Mouse (Mus musculus): Measurements from ENCODE around the gene Krt82. TPM values are rescaled to one million over a fixed set of nuclear protein-coding genes. Genes with fewer than 3 reads are reported as not detected.
A peak's percentile ranks its signal among the peaks of the same experiment; 100 is the strongest.
"Not testable (repeated sequence)": the region's sequence is repeated elsewhere in the genome, so short reads cannot be mapped to it uniquely, and the experiment has no call there.

Gene Krt82
- total RNA-seq, 2 experiments from 2014 or later: not detected

DNA sequence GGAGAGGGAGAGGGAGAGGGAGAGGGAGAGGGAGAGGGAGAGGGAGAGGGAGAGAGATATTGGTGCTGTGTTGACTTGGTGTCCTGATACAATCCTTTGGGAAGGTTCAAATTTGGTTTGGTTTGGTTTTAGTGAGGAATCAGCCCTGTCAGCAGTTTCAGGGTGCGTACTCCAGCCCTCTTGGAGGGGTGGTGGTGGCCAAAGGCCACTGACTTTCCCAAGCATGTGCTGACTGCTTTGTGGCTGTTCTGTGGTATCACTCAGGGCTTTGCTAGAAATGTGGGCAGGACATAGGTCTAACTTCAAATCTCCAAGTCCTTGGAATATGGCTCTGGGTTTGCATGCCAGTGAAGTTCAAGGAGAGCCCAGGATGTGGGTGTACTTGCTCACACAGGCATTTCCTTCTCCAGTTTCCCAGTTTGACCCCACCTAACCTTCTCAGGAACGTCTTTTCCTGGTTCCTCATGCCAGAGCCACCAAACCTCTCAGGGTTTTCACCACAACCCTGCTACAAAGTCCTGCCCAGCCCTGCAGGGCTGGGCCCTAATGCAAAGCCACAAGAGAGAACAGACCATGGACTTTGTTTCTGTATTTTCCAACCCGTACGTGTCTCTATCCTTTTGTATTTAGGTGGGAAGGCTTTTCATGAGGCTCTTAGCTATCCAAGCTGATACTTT is 27.8 kb downstream of the Krt82 start:
- no peak for DNase-seq
- intact Hi-C loops (cut with DNase I): loop anchor here (5.0 kb wide), 1 partner anchor 540 kb away; no protein-coding TSS in a partner anchor

DNA sequence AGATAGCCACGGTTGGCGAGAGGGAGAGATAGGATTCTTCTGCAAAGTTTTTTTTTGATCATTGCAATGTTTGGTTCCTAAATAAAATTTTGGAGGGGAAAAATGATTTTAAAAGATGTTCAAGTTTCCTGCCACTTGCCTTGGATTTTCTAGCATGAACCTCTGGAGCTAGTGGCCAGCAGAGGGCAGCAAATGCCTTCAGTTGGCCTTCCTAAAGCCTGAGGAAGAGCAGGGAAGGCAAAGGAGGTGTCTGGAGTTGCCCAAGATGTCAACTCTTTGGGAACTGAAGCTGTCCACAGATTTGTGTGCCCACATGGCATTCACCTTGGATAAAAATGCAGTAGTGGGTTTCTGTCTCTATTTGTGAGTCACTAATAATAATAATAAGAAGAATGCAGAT is 30.7 kb downstream of the Krt82 start:
- peak; percentile 72 to 83 for DNase-seq
- intact Hi-C loops (cut with DNase I): loop anchor here (1.0 to 5.0 kb wide), 5 partner anchors 179 to 543 kb away; no protein-coding TSS in a partner anchor

DNA sequence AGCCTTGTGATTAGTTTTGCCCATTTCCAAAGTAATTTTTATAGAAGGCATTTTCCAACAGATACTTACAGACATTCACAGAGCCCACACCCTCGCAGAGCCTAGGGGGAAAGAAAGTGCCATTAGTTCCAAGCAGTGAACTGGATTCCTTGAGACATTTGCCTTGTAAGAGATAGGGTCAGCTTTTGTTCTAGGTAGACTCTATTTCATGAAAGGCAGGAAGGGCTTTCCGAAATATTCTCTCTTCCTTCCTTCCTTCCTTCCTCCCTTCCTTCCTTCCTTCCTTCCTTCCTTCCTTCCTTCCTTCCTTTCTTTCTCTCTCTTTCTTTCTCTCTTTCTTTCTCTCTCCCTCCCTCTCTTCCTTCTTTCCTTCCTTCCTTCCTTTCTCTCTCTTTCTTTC is 33.3 kb downstream of the Krt82 start, which contains the start of gene Gm49425:
Gm49425 (minus strand) TSS at position 101 of the 400 bp plus-strand sequence.
- intact Hi-C loops (cut with DNase I); DNase-seq: not testable (repeated sequence)

DNA sequence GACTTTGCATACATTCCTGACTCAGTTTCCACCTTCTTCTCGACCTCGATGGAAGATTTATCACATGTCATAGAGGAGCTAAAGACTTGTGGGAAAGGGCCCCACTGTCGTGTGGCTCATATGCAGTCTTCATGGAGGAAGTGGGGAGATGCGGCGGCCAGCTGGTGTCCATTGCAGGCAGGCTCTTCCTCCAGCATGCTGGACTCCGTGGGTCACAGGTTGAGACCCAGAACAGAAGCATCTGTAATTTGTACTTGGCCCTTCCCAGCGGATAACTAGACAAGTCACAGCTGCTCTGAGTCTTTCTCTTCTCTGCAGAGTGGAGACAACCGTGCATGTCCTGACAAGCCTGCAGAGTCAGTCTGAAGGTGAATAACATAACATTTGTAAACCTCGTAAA is 42.2 kb downstream of the Krt82 start:
- no peak for DNase-seq
- intact Hi-C loops (cut with DNase I): no loop called here

DNA sequence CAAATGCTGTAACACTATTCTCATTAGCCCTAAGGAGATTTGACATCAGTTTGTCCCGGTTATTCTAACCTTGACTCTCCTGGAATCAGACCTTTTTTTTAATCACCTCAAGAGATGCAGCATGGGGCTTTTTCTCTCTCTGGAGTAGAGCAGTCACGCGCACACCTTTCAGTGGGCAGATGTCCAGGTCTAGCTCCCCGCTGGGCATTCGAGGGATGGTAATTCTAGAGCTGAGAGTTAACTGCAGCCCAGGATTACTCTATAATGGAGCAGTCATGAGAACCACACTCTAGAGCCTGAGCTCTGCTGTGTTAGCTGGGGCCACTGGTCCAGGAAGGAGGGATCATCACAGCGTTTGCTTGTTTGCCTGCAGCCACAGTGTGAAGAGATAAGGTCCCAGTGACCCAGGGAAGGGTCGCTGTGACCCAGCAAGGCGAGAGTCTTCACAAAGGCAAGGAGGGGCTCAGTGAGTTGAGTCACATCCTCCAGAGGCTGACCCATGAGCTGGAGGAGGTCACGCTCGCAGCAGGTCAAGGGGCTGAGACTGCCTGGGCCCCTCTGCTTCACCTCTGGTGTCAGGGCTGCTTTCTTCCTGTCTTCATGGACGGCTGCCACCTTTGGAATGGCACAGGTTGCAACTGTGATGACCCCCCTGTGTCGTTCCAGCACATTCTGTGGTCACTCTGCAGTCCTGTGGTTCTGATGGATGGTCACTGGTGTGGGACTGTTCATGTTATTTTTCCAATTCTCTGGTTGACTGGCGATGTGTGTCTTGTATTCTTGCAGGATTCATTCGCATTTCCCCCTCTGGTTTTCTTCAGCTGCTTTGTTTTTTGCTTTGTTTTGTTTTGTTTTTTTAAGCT is 43.3 kb downstream of the Krt82 start:
- DNase-seq: no peak
- intact Hi-C loops (cut with DNase I): no loop called here

DNA sequence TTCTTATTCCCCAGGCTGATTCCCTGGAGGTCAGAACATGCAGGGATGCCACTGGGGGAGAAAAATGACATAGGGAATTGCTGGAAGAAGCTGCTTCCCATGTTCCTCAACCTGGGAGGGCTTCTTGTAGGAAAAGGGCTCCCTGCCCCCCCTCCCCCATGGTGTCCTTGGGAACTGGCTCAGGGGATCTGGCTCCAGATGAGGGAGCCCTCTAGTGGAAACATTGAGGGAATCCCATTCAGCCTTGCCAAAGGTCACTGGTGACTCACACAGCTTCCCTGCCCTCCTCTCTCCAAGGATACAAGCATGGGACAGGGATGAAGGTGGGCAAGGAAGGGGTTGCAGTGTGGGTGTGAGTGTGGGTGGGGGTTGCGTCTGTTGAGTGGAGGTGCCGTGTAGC is 53.3 kb downstream of the Krt82 start:
- intact Hi-C loops (cut with DNase I): loop anchor here (1.0 kb wide), 1 partner anchor 158 kb away; no protein-coding TSS in a partner anchor
- peak; percentile 35 to 49 for DNase-seq

DNA sequence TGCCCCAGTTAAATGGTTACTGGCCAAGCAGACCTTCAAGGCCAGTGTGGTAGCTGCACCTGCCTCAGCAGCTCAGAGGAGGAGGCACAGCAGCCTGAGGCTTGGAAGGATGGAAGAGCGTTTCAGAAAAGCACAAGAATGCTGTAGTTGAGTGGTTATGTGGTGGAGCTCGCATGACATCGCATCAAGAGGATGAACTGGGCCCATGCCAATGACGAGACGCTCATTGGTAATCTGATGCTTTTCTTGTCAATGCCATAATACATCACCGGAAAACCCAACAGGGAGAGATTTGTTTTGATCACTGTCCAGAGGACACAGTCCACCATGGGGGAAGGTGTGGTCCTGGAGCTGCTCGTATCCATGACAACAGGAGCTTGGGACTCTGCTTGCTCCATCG is 55.2 kb downstream of the Krt82 start:
- intact Hi-C loops (cut with DNase I): no loop called here
- no peak for DNase-seq

DNA sequence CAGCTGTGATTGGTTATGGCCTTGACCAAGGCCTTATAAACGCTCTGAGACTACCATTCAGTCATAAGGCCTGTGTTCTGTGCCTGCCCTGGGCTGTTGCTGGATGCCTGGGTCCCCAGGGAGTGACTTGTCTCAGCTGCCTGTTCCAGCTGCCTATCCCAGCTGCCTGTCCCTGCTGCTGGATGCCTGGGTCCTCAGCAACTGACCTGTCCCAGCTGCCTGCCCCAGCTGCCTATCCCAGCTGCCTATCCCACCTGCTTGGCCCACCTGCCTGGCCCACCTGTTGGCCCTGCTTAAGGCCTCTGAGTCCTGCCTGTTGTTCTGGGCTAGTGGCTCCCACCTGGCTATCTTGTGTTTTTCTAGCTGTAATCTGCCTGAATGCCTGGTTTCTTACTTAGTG is 56.3 kb downstream of the Krt82 start:
- peak in 1 of 2 experiments; percentile 19 for DNase-seq
- intact Hi-C loops (cut with DNase I): no loop called here

DNA sequence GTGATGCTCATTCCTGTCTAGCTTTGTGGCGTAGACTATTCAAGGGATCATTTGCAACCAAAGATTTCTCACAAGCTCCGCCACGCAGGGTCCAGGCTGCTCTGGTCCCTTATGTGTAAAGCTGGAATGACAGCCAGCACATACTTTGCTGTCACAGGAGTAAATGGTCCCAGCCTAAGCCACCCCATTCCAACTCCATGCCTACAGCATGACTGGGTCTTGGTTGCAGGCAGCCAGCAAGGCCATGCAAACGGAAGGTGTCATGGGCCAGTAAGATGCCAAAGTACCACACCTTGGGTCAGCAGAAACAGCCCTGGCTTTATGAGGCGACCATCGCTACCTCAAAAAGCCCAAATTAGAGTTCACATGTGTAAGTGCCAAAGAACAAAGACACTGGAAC is 56.8 kb downstream of the Krt82 start:
- intact Hi-C loops (cut with DNase I): no loop called here
- DNase-seq: no peak

DNA sequence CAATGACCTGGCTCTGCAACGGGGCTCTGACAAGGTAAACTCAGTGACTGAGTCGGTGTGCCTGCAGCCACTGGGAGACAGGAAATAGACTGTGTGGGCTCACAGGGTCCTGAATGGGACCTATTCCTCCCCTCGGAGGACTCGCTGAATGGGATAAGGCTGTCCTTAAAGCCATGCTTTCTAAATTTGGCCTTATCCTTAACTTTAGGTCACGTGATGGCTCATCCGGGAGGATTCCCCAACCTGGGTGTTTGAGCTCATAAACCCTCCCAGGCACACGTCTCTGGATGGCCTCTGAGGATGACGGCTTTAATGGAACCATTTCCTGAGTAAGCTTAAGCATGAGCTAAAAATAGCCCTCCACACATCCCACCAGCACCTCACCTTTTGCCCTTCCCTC is 57.7 kb downstream of the Krt82 start:
- intact Hi-C loops (cut with DNase I): no loop called here
- DNase-seq: no peak

DNA sequence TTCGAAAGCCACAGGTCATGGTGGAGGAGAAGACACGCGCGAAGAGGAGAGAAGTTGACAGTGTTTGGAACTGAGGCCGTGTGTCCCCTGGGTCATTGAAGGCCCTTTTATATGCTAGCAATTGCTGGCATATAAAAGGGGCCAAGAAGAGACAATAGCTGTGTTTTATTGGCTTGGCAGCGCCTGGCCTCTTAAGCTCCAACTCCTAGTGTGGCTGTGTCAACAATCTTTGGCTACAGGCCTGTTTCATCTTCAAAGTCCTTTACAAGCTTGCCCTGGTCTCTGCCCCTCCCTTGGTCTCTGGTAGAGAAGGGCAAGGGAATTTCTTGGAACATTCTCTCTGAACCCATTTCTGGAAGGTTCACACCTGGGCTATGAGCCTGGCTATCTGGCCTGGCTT is 59.0 kb downstream of the Krt82 start, which contains the start of gene Krt83:
Krt83 (minus strand) TSS at position 82 of the 400 bp plus-strand sequence.
- intact Hi-C loops (cut with DNase I): no loop called here
- no peak for DNase-seq

Small RNA genes lying within 50 kb of the gene (microRNA-seq; reads per million reads assigned to microRNA genes)
- gene Gm44393 (0 reads per million in 2 experiments), gene Gm44460 (0 reads per million in 2 experiments)

Other genes with a start within 250 kb of the Krt82 start
- 1 to 10 TPM; 1.7 to 2.2 TPM for gene Krt80, start 180.5 kb downstream of the Krt82 start, total RNA-seq (2021)
- gene Krt7, start 139.6 kb downstream of the Krt82 start, total RNA-seq (2021): 1 to 10 TPM; 3.8 to 4.5 TPM
- not detected for gene Krt87, start 111.9 kb downstream of the Krt82 start, total RNA-seq (2021)
- not detected for gene Krt88, start 102.9 kb downstream of the Krt82 start, total RNA-seq (2021)
- not detected for gene Krt81, start 86.9 kb downstream of the Krt82 start, total RNA-seq (2021)
- not detected for gene Krt86, start 77.2 kb downstream of the Krt82 start, total RNA-seq (2021)
- gene Krt83, start 59.2 kb downstream of the Krt82 start, total RNA-seq (2021): not detected
- not detected for gene Gm49425, start 33.4 kb downstream of the Krt82 start, total RNA-seq (2021)
- gene Krt84, start 17.8 kb downstream of the Krt82 start, total RNA-seq (2021): not detected
- gene Krt90, start 12.3 kb upstream of the Krt82 start, total RNA-seq (2021): not detected
- gene Krt75, start 23.2 kb upstream of the Krt82 start, total RNA-seq (2021): not detected
- not detected for gene Gm5414, start 77.5 kb upstream of the Krt82 start, total RNA-seq (2021)
- gene Gm5478, start 96.7 kb upstream of the Krt82 start, total RNA-seq (2021): not detected
- under 1 TPM; 0.12 to 0.15 TPM for gene Krt6b, start 129.6 kb upstream of the Krt82 start, total RNA-seq (2021)
- not detected for gene Krt6a, start 143.6 kb upstream of the Krt82 start, total RNA-seq (2021)
- not detected for gene Krt5, start 162.2 kb upstream of the Krt82 start, total RNA-seq (2021)
- gene Krt71, start 192.4 kb upstream of the Krt82 start, total RNA-seq (2021): not detected
- gene Krt72, start 235.8 kb upstream of the Krt82 start, total RNA-seq (2021): not detected